Mouse (Mus musculus) layer of hippocampus, postnatal 10 days (tissue): ENCODE results near the gene Map7d2. TPM values are rescaled to one million over a fixed set of nuclear protein-coding genes. Genes with fewer than 3 reads are reported as not detected.

ENCODE experiments used
- DNase-seq, 2 experiments: peaks; one replicate each; pipeline ENCODE4 v3.0.0; 2021; ENCODE audit warnings: low spot score in 2 of 2
- total RNA-seq, 2 experiments: library from RNA; stranded (reverse); gene quantifications; 2 replicates each; pipeline ENCODE4 v1.2.3; 2021

Gene Map7d2
- total RNA-seq, 2 experiments from 2014 or later = 64.3 to 87.6 TPM

- DNase-seq = no peak
Observed at GRCm38 (mm10) chrX:159509847-159510715, 95.7 kb downstream of the Map7d2 start.

GRCm38 (mm10) chrX:159510716-159511051 lies 96.3 kb downstream of the Map7d2 start:
- no peak for DNase-seq

- no peak for DNase-seq
Observed at GRCm38 (mm10) chrX:159515599-159515998, 101.2 kb downstream of the Map7d2 start.

- no peak for DNase-seq
Observed at GRCm38 (mm10) chrX:159521780-159522179, 107.4 kb downstream of the Map7d2 start.

- DNase-seq = no peak
Observed at GRCm38 (mm10) chrX:159522651-159523050, 108.3 kb downstream of the Map7d2 start.

- DNase-seq = no peak
Observed at GRCm38 (mm10) chrX:159526388-159526787, 112.0 kb downstream of the Map7d2 start, which contains the start of gene Bclaf3. Bclaf3 (plus strand) TSS chrX:159526688.

GRCm38 (mm10) chrX:159532427-159532810 lies 118.0 kb downstream of the Map7d2 start:
- peak; percentile 93 to 95 for DNase-seq

- peak in 1 of 2 experiments; percentile 12 for DNase-seq
Observed at GRCm38 (mm10) chrX:159532811-159533462, 118.6 kb downstream of the Map7d2 start.

GRCm38 (mm10) chrX:159541936-159542335 lies 127.6 kb downstream of the Map7d2 start:
- DNase-seq = no peak

- no peak for DNase-seq
Observed at GRCm38 (mm10) chrX:159547093-159547492, 132.7 kb downstream of the Map7d2 start.

Other genes starting within 250 kb of the Map7d2 start
- gene Rps6ka3, start 204.3 kb upstream of the Map7d2 start, total RNA-seq = 10 to 100 TPM; 33.3 to 38.5 TPM
- gene Eif1ax, start 42.4 kb upstream of the Map7d2 start, total RNA-seq = 100 to 1,000 TPM; 151 to 170 TPM
- 10 to 100 TPM; 12.5 to 12.8 TPM for gene Bclaf3, start 112.1 kb downstream of the Map7d2 start, total RNA-seq
- 10 to 100 TPM; 57.8 to 67.0 TPM for gene Sh3kbp1, start 212.7 kb downstream of the Map7d2 start, total RNA-seq